Mouse (Mus musculus) cortical plate, adult 2 months (tissue): ENCODE data around the gene Tnip3.

Experiments used
- CTCF ChIP-seq: fragments of 200-500 bp; IDR thresholded peaks from 2 replicates; pipeline ENCODE4 v1.5.1; 2011; ENCODE audit warnings: mild to moderate bottlenecking, control low read depth, low read length; ENCODE audit not compliant: insufficient read depth; ENCODE audit errors: extremely low read depth
- POLR2A ChIP-seq: fragments of 200-500 bp; IDR thresholded peaks from 2 replicates; pipeline ENCODE4 v1.6.1; 2011; ENCODE audit warnings: mild to moderate bottlenecking, low read length, control low read depth; ENCODE audit not compliant: insufficient read depth; ENCODE audit errors: extremely low read depth

DNA sequence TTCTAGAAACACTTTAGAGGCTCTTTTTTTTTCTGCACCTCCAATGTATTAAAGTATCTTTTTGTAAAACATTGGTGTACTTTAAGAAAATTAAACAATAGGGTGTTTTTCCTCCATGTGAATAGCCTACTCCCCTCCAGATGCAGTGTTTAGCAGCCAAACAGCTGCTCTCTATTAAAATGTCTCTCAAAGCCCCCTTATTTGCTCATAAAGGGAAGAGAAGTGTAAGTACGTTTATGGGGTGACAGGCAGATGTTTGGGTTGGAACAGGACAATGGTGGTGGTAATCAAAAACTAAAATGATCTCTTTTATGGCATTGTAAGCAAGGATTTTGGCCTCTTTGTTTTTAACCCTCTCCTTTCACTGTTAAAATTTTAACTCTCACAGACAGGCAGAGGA, 17.8 kb downstream of the Tnip3 start:
- no peak for TF ChIP-seq CTCF
- no peak for TF ChIP-seq POLR2A
